Mouse (Mus musculus): ENCODE measurements around the gene Ddx21. TPM values are rescaled to one million over a fixed set of nuclear protein-coding genes. Genes with fewer than 3 reads are reported as not detected.

Gene Ddx21
- polyA plus RNA-seq, 1 experiment from 2014 or later, result 20.1 TPM

GRCm38 (mm10) chr10:62532832-62533231 lies 69.2 kb downstream of the Ddx21 start:
- no peak for DNase-seq (ENCODE audit: low spot score)
- Histone ChIP-seq H3K9me3 (no peaks in the 10 kb centered on the region), H3K27ac (no peak overlapping the region), H3K36me3 (no peaks in the 10 kb centered on the region), H3K4me3 (no peak overlapping the region), H3K27me3 (ENCODE audit: insufficient read depth, poor library complexity, severe bottlenecking) (no peaks in the 10 kb centered on the region), H3K4me1 (replicated peaks) (no peaks in the 10 kb centered on the region)
- WGBS, result 63% methylated on average over 2 of the region's 2 CpGs

Other genes starting within 250 kb of the Ddx21 start
- gene Hk1, start 222.4 kb downstream of the Ddx21 start, polyA plus RNA-seq (2016; fragmentation: Nextera tagmentation; extraction: Ambion mirVana), result 30.0 and 34.0 TPM in 2 replicates
- gene Hkdc1, start 179.8 kb downstream of the Ddx21 start, polyA plus RNA-seq (2016; fragmentation: Nextera tagmentation; extraction: Ambion mirVana), result 0.31 and 0.33 TPM in 2 replicates
- 0.94 and 0.98 TPM in 2 replicates for gene 4930507D05Rik, start 152.8 kb downstream of the Ddx21 start, polyA plus RNA-seq (2016; fragmentation: Nextera tagmentation; extraction: Ambion mirVana)
- gene Supv3l1, start 152.5 kb downstream of the Ddx21 start, polyA plus RNA-seq (2016; fragmentation: Nextera tagmentation; extraction: Ambion mirVana), result 27.9 and 28.8 TPM in 2 replicates
- 78.4 and 90.2 TPM in 2 replicates for gene Vps26a, start 115.5 kb downstream of the Ddx21 start, polyA plus RNA-seq (2016; fragmentation: Nextera tagmentation; extraction: Ambion mirVana)
- gene Srgn, start 74.8 kb downstream of the Ddx21 start, polyA plus RNA-seq (2016; fragmentation: Nextera tagmentation; extraction: Ambion mirVana), result 3.6 and 3.7 TPM in 2 replicates
- 39.4 and 46.5 TPM in 2 replicates for gene Kif1bp, start 23.8 kb downstream of the Ddx21 start, polyA plus RNA-seq (2016; fragmentation: Nextera tagmentation; extraction: Ambion mirVana)
- 95.7 and 99.7 TPM in 2 replicates for gene Ddx50, start 48.9 kb upstream of the Ddx21 start, polyA plus RNA-seq (2016; fragmentation: Nextera tagmentation; extraction: Ambion mirVana)
- gene Stox1, start 123.8 kb upstream of the Ddx21 start, polyA plus RNA-seq (2016; fragmentation: Nextera tagmentation; extraction: Ambion mirVana), result 3.2 and 3.3 TPM in 2 replicates
- gene Ccar1, start 190.0 kb upstream of the Ddx21 start, polyA plus RNA-seq (2016; fragmentation: Nextera tagmentation; extraction: Ambion mirVana), result 109 and 154 TPM in 2 replicates